Mouse (Mus musculus) lung, postnatal 4 days (tissue): ENCODE data around the gene Apod.

Experiments used
- DNase-seq, 2 experiments: peaks; one replicate each; pipeline ENCODE4 v3.0.0; 2021

The Apod gene

DNA sequence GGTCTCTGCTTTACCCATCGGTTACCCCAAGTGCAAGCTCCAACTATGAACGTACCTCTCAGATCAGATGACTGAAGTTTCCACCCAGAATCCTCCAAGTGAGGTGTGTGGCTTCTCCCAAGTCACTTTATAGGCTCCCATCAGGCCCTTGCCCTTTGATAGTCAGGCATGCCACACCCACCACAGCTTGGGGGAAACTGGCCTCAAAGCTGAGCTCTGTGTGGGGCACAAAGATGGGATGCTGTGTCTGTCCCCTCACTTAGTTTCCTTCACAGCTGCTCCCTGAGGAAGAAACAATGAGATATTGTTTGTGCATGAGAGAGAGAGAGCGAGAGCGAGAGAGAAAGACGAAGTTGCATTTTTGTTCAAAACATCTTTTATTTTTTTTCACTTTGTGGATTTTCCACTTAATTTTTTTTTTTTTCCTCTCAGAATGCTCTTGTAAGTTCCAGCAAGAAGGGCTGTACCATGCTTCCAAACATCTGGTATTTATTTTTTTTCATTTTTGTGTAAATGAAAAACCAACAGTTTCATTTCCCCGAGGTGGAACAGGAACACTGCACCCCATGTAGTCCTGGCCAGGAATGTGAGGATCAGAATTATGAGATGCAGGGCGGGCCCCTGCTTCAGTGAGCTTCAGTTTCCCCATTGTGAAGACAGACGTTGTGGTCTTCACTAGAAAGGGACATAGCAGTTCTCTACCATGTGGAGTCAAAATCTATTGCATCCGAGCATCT is at the start of gene Apod:
Gene Apod (minus strand): TSS at position 312 of the 737 bp plus-strand sequence.
- DNase-seq, result no peak

DNA sequence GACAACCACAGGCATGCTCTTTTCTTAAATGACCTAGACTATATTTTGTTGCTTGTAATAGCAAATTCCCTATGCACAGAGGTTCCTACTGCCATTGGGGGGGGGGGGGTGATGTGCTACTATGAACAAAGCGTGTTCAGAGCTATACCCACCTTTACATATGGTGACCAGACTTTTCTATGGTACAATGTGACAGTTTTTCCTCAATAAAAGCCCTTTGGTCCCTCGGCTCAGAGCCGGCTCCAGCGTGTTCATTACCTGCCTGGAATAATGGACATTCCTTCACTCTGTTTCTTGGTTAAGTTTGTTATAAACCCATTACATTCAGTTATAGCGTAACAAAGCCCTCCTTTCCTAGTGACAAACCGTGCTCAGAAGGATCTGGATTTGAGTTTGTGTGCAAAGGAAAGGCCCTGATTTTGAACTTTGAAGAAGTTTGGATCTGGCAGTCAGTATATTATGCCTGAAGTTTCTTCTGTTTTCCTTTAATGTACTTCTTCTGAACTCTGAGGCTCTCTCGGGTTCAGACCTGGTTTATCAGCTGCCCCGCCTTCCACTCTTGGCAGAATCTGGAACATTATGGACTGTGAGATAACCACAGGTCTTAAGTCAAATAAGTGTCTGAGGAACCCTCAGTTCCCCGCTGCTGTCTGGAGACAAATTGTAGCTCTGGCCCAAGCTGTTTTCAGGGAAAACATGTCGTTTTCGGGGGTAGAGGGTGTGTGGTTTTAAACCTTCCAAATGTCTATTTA is 49.3 kb upstream of the Apod start:
- DNase-seq, result no peak

GRCm38 (mm10) chr16:31359542-31359941 is 44.9 kb upstream of the Apod start:
- no peak for DNase-seq

- DNase-seq, result no peak
Measured at GRCm38 (mm10) chr16:31358991-31359390, 44.4 kb upstream of the Apod start.

DNA sequence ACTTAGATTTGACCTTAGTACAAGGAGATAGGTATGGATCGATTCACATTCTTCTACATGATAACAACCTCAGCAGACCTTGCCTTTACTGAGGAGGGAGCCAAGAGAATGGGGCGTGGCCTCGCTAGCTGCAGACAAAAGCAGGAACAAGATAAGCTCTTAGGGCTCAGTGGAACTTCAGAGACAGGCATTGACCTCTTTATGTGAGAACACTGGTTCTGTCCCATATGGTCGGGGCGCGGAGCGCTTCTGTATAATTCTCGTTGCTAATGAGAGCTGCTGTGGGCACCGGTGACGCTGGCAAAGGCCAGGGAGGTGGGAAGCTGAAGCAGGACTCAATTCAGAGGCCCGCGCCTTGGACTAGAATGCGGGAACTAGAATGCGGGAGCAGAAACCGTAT is 44.0 kb upstream of the Apod start:
- DNase-seq, result no peak

GRCm38 (mm10) chr16:31355882-31356281 is 41.3 kb upstream of the Apod start:
- no peak for DNase-seq

DNA sequence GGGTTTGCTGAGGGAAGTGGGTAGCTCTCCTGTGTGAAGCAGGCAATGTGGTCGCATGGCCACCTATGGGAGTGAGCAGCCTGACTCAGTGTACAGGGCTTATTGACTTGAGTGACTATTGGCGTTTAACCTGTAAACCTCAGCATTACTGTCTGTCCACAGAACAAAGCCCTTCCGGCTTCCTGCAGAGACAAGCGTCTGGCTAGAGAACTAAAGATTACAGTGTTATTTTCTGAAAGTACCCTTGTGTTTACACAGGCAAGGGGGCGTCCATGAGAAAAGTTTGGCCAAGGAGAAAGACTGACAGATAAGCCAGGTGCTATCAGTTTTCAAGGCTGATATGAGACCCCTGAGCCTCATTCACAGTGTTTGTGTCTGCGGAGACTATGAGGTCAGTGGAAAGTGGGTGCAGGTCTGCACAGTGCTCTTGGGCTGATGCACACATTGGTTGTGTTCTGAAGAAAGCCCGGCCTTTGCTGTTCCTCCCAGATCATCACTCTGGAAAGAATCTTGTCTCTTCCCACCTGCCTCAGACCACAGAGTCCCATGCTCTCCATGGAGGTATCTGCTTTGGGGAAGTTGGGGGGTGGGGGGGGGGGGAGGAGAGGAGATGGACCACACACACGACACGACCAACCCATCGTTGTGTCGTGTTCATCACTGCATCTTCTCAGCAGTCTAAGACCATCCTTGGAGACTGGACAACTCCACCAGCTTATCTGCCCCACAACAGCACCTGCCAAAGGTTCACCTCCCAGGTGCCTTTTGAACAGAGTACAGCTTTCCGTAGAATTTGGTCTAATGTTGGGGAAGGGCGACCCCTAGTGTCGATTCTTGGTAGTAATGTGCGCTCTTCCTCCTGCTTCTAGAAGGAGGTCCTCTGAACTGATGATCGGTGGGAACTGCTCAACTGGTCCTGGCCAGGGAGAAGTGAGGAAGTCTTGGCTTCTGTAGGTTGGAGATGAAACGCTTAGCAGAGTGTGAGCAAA is 40.0 kb upstream of the Apod start:
- peak; percentile 40 to 79 for DNase-seq

- DNase-seq, result peak in 1 of 2 experiments; percentile 51
Measured at GRCm38 (mm10) chr16:31352996-31353395, 38.4 kb upstream of the Apod start.

DNA sequence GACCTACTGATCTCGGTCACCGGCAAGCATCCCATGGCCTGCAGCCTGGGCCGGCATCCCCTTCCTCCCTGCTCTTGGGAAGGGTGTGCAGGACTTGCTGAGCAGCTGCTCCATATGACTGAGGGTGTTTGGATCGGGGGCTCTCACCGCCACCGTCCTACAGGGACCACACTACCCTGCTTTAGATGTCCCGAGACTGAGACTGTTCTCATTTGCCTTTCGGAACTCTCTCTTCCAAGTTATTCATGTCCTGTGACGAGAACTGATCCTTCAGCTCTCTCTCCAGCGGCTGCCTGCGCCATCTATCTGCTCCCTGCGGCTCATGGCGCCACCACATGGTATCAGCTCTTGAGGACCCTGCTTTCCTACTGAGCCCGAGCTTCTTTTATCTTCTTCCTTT is 33.0 kb upstream of the Apod start:
- peak; percentile 70 to 75 for DNase-seq

- no peak for DNase-seq
Measured at GRCm38 (mm10) chr16:31342966-31343365, 28.4 kb upstream of the Apod start.

- DNase-seq, result no peak
Measured at GRCm38 (mm10) chr16:31342556-31342955, 27.9 kb upstream of the Apod start.

DNA sequence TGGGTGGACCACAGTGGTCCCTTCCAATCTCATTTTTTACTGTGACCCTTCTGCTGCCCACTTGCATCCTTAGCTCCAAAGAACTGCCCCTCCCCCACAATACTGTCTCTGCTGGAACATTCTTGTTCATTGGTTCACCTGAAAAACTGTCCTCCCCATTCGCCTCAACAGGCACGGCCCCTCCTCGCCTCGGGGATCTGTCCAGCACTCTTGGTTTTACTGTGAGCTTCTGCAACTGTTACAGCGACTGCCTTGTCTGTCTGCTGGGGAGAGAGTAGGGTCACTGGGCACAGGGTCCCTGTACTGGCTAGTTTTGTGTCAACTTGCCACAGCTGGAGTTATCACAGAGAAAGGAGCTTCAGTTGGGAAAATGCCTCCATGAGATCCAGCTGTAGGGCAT is 24.7 kb upstream of the Apod start:
- no peak for DNase-seq

GRCm38 (mm10) chr16:31337956-31338355 is 23.3 kb upstream of the Apod start:
- DNase-seq, result no peak

GRCm38 (mm10) chr16:31334796-31335195 is 20.2 kb upstream of the Apod start:
- DNase-seq, result no peak

DNA sequence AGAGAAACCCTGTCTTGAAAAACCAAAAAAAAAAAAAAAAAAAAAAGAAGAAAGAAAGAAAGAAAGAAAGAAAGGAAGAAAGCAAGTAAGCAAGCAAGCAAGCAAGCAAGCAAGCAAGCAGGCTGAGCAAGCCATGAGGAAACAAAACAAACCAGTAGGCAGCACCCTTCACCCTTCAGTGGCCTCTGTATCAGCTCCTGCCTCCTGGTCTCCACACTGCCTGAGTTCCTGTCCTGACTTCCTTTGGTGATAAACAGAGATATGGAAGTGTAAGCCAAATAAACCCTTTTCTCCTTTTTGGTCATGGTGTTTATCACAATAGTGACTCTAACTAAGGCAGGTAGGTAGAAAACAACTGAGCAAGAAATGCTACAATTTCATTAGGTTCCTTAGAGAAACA is 18.0 kb upstream of the Apod start:
- no peak for DNase-seq

GRCm38 (mm10) chr16:31330970-31331369 is 16.4 kb upstream of the Apod start:
- DNase-seq, result peak; percentile 33 to 69

DNA sequence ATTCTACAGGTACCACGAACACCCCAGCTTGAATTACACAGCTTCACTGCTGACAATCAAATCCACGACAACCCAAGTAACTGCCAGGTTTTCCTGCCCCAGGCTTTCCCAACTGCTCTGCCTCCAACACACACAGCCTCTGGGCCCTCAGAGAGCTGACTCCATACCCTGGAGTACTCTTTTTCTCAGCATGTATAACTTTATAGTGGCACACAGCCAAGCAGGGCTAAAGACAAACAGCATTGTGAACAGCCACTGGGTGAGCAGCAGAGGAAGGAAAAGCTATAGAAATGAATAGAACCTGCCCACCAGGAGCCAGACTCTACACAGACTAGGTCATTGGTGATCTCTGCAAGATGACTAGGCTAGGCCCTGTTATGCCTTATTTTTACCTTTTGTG is 15.1 kb upstream of the Apod start:
- no peak for DNase-seq

DNA sequence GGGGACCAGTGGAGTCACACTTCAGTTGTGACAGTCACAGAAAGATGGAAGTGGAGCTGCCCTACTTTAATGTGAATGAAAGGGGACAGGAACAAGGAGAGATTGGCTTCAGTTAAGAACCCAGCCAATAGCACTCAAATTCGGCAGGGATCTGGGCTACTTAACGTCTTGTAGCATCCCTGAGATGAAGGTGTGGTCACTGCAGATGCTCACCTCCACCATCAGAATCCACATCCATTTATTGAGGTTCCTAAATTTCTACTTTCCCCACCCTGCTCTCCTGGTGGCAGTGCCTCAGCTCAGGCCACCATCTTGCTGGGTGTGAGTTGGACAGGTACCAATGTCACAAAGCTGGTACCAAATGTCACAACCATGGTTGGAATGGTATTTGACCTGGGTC is 13.3 kb upstream of the Apod start:
- DNase-seq, result no peak

GRCm38 (mm10) chr16:31327430-31327829 is 12.8 kb upstream of the Apod start:
- no peak for DNase-seq

DNA sequence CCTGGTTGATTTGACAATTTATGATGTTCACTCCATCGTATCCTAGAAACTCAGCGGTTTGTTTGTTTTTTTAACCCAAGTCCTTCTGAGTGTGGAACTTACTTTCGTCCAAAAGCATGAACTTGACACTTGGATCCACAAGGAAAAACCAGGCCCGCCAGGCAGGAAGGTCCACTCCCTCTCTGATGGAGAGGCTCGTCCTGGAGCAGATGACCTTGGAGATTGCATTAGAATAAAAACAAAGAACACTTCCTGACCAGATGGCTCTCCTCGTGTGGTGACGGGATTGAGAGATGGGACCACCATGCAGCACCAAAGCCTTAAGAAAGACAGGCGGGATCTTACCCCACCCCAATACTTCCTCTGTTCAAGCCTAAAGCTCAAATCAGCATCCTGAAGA is 12.1 kb upstream of the Apod start:
- DNase-seq, result peak; percentile 44 to 66

- no peak for DNase-seq
Measured at GRCm38 (mm10) chr16:31325966-31326365, 11.4 kb upstream of the Apod start.

GRCm38 (mm10) chr16:31325120-31325519 is 10.5 kb upstream of the Apod start:
- DNase-seq, result no peak

DNA sequence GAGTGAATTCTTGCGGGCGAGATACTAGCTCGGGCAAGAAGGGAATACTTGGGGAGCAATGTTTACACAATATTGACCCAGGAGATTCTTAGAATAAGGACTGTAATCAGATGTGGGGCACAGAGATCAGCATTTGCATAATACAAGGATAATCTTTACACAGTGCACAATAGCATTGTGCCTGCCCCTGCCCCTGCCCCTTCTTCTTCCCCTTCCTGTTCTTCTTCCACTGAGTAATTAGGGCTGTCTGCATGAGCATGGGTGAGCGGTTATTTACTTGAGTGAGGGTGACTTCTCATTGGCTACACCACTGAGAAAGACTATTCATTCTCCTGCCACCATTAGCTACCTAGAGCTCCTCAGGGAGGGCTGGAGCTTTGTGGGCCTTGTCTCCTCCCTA is 6.9 kb upstream of the Apod start:
- no peak for DNase-seq
